Mouse (Mus musculus) common myeloid progenitor, adult 5-6 weeks (primary cell): Measurements from ENCODE around the gene Gm10142. TPM values are rescaled to one million over a fixed set of nuclear protein-coding genes. Genes with fewer than 3 reads are reported as not detected.
"Not testable (repeated sequence)": the region's sequence is repeated elsewhere in the genome, so short reads cannot be mapped to it uniquely, and the experiment has no call there.

Experiments used
- ATAC-seq: replicated peaks from 2 replicates; pipeline ENCODE4 v1.8.0; 2016; ENCODE audit warnings: low read depth, mild to moderate bottlenecking, moderate TSS enrichment, inconsistent platforms; ENCODE audit not compliant: poor library complexity, severe bottlenecking
- total RNA-seq: library from RNA; stranded (forward); fragments of 200-1000, 187-1606 nt; gene quantifications from 2 replicates; pipeline ENCODE4 v1.2.3, GENCODE M21; 2017

The Gm10142 gene
- total RNA-seq, 1 experiment from 2014 or later = not detected

DNA sequence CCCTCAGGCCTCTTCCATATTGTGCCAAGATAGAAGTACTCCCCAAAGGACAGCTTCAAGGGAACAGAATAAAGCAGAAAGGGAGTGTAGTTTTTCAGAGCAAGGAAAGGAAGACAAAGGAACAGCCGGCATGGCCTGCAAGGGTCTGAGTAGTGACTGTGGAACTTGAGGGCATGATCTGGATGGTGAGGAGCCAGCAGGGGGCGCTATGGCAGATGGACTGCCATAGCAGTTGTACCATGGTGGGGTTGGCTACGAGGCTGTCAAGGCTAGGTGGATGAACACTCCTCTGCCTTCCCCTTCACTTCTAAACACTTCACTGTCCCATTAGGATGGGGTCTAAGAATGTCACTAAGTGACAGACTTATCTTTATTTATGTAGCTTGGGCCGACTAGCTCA lies 13.6 kb downstream of the Gm10142 start:
- no peak for ATAC-seq

GRCm38 (mm10) chr10:77735928-77736327 lies 20.3 kb downstream of the Gm10142 start:
- no peak for ATAC-seq

DNA sequence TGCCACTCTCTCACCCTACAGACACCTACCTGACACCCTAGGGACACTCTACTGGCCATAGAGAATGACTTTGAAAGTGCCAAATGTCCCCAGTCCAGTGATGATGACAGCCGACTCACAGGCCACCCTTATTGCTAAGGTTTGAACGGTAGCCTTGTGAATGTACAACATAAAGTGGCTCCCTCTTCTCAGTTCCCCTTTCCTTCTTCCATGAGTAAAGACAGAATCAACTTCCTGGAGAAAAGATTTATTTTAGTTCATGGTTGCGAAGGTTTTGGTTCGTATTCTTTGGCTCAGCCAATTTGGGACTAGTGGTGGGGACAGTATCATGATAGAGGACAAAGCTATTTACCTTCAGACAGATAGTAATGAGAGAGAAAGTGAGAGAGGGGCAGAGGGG lies 23.3 kb downstream of the Gm10142 start:
- no peak for ATAC-seq

DNA sequence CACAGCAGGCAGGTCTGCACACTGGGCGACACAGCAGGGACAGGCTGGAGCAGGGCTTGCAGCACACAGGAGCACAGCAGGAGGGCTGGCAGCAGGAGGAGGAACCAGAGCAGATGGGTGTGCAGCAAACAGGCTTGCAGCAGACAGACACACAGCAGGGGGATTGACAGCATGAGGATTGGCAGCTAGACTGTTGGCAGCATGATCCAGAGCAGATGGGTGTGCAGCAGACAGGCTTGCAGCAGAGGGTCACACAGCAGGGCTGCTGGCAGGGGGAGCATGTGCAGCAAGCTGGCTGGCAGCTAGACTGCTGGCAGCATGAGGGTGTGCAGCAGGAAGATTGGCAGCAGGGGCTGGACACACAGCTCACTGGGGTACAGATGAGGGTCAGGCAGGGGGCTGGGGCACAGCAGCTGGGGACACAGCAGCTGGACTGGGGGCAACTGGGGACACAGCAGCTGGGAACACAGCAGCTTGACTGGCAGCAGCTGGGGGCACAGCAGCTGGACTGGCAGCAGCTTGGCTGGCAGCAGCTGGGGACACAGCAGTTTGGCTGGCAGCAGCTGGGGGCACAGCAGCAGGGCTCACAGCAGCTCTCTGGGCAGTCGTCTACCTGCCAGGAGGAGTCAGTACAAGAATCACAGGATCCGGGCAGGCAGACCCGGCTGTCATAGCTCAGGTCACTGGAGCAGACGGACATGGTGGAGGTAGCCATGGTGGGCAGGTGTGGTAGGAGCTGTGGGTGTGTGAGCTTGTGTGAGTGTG lies 26.5 kb downstream of the Gm10142 start, which contains the start of gene Gm18596:
Gene Gm18596 (minus strand): TSS at position 715 of the 765 bp plus-strand sequence.
- not testable (repeated sequence) for ATAC-seq

DNA sequence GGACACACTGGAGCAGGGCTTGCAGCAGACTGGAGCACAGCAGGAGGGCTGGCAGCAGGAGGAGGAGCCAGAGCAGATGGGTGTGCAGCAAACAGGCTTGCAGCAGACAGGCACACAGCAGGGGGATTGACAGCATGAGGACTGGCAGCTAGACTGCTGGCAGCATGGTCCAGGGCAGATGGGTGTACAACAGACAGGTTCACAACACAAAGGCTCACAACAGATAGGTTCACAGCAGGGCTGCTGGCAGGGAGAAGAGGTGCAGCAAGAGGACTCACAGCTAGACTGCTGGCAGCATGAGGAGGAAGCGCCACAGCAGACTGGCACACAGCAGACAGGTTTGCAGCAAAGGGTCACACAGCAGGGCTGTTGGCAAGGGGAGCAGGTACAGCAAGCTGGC lies 35.1 kb downstream of the Gm10142 start:
- not testable (repeated sequence) for ATAC-seq

- not testable (repeated sequence) for ATAC-seq
These were observed 35.6 kb downstream of the Gm10142 start, which contains the start of gene Gm9736 for GRCm38 (mm10) chr10:77751254-77751653. TSS of gene Gm9736 (minus strand) at chr10:77751354.

DNA sequence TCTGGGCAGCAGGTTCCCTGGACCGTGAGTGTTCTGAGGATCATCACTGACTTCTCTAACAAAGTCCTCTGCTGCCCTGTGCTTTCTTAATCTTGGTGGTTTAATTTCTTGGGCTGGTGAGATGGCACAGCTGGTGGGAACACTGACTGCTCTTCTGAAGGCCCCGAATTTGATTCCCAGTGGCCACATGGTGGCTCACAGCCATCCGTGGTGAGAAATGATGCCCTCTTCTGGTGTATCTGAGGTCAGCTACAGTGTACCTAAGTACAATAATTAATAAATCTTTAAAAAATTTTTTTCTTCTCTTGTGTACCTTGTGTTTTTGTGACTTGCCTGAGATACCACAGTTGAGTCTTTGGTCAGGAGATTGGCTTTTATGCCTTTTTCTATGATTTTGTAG lies 36.7 kb downstream of the Gm10142 start:
- not testable (repeated sequence) for ATAC-seq

DNA sequence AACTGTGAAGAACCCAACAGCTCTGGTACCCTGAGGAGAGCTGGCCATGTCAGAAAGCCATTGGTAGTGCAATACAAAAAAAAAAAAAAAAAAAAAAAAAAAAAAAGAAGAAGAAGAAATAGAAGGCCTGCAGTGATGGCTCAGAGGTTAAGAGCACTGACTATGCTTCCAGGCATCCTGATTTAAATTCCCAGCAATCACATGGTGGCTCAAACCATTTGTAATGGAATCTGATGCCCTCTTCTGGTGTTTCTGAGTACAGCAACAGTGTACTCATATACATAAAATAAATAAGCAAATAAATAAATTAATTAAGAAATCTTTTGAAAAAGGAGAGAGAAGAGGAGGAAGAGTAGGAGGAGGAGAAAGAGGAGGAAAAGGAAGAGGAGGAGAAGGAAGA lies 37.8 kb downstream of the Gm10142 start:
- no peak for ATAC-seq

GRCm38 (mm10) chr10:77759582-77759981 lies 44.0 kb downstream of the Gm10142 start, which contains the start of gene Gm3233:
TSS of gene Gm3233 (minus strand) at chr10:77759682.
- ATAC-seq = not testable (repeated sequence)

Other genes with a start within 250 kb of the Gm10142 start
- gene Fam207a, start 200.0 kb upstream of the Gm10142 start, total RNA-seq = 23.1 and 32.5 TPM in 2 replicates
- gene Itgb2, start 185.6 kb upstream of the Gm10142 start, total RNA-seq = 12.4 and 18.4 TPM in 2 replicates
- gene Pttg1ip, start 134.1 kb upstream of the Gm10142 start, total RNA-seq = 35.5 and 47.4 TPM in 2 replicates
- 147 and 170 TPM in 2 replicates for gene Sumo3, start 109.7 kb upstream of the Gm10142 start, total RNA-seq
- not detected in 2 replicates for gene Gm49325, start 109.6 kb upstream of the Gm10142 start, total RNA-seq
- gene Ube2g2, start 93.5 kb upstream of the Gm10142 start, total RNA-seq = 27.0 and 37.2 TPM in 2 replicates
- gene Tspear, start 29.2 kb upstream of the Gm10142 start, total RNA-seq = 0.87 and 1.2 TPM in 2 replicates
- gene Gm19402, start 25.1 kb upstream of the Gm10142 start, total RNA-seq = not detected in 2 replicates
- not detected in 2 replicates for gene Gm9508, start 18.6 kb upstream of the Gm10142 start, total RNA-seq
- gene Gm10272, start 9.2 kb upstream of the Gm10142 start, total RNA-seq = not detected in 2 replicates
- gene Gm10024, start 4.3 kb upstream of the Gm10142 start, total RNA-seq = not detected in 2 replicates
- gene Krtap12-1, start 4.8 kb downstream of the Gm10142 start, total RNA-seq = not detected in 2 replicates
- gene Gm10100, start 10.7 kb downstream of the Gm10142 start, total RNA-seq = not detected in 2 replicates
- not detected in 2 replicates for gene Gm18596, start 26.8 kb downstream of the Gm10142 start, total RNA-seq
- gene Gm9736, start 35.5 kb downstream of the Gm10142 start, total RNA-seq = not detected in 2 replicates
- not detected in 2 replicates for gene Gm3233, start 43.9 kb downstream of the Gm10142 start, total RNA-seq
- gene Gm3238, start 55.5 kb downstream of the Gm10142 start, total RNA-seq = not detected in 2 replicates
- gene Gm7138, start 61.1 kb downstream of the Gm10142 start, total RNA-seq = not detected in 2 replicates
- gene Gm3250, start 66.7 kb downstream of the Gm10142 start, total RNA-seq = not detected in 2 replicates
- not detected in 2 replicates for gene Gm7137, start 72.4 kb downstream of the Gm10142 start, total RNA-seq
- not detected in 2 replicates for gene Gm9639, start 79.3 kb downstream of the Gm10142 start, total RNA-seq
- gene Gm19668, start 83.3 kb downstream of the Gm10142 start, total RNA-seq = not detected in 2 replicates
- not detected in 2 replicates for gene Gm9507, start 96.0 kb downstream of the Gm10142 start, total RNA-seq
- not detected in 2 replicates for gene Gm2696, start 98.9 kb downstream of the Gm10142 start, total RNA-seq
- gene Krtap10-4, start 111.3 kb downstream of the Gm10142 start, total RNA-seq = not detected in 2 replicates
- not detected in 2 replicates for gene Krtap10-10, start 120.1 kb downstream of the Gm10142 start, total RNA-seq
- gene Gm36176, start 131.0 kb downstream of the Gm10142 start, total RNA-seq = not detected in 2 replicates
- gene Gm10318, start 137.1 kb downstream of the Gm10142 start, total RNA-seq = not detected in 2 replicates
- not detected in 2 replicates for gene Gm3285, start 146.2 kb downstream of the Gm10142 start, total RNA-seq
- 0.23 TPM in 1 of 2 replicates, not detected in the other for gene Lrrc3, start 186.7 kb downstream of the Gm10142 start, total RNA-seq